Mouse (Mus musculus) cerebellum, adult 2 months (tissue): ENCODE data around the gene Trappc6a.

ENCODE experiments used
- CTCF ChIP-seq: fragments of 200-500 bp; IDR thresholded peaks from 2 replicates; pipeline ENCODE4 v1.5.1; 2011; ENCODE audit warnings: low read depth, mild to moderate bottlenecking, control low read depth, low read length, moderate library complexity, borderline replicate concordance; ENCODE audit not compliant: insufficient read depth
- POLR2A ChIP-seq: fragments of 200-500 bp; IDR thresholded peaks from 2 replicates; pipeline ENCODE4 v1.6.1; 2011; ENCODE audit warnings: low read length, control low read depth, borderline replicate concordance; ENCODE audit not compliant: insufficient read depth

- TF ChIP-seq CTCF (no peak), POLR2A (0 out of 2 replicates have a peak, but pooled peaks have one; percentile 14)
Observed at GRCm38 (mm10) chr7:19560491-19561260, 52.5 kb downstream of the Trappc6a start.
